In genomic region chr2:29965250-29965843, GRCm38 (mm10) we compare ENCODE assay signal across 8 mouse cellular contexts. TPM values are rescaled to one million over a fixed set of nuclear protein-coding genes. Genes with fewer than 3 reads are reported as not detected.
DNase-seq lines count a peak whose midpoint lies in the region; ATAC-seq and TF ChIP-seq lines count a peak whose summit lies in the region.

TSS of gene Sptan1 (plus strand) at chr2:29965560.

- peaks cover 7% of the 10 kb centered on the region; the same call in 1 of the 2 replicates for H3K36me3 ChIP-seq in ES-E14 (ENCODE audit: control insufficient read depth, insufficient read depth, low read length, poor library complexity, severe bottlenecking)
- 0 out of 2 replicates have a peak, but pooled peaks cover under 1% of the 10 kb centered on the region for H3K36me3 ChIP-seq in forebrain, embryonic 16.5 days (ENCODE audit: control insufficient read depth, insufficient read depth)
- peaks cover 19% of the 10 kb centered on the region for H3K36me3 ChIP-seq in lung, embryonic 14.5 days (ENCODE audit: insufficient read depth)
- no peaks in the 10 kb centered on the region for H3K36me3 ChIP-seq in thymus, adult 2 months (ENCODE audit: control insufficient read depth, insufficient read depth, low read length)

- peak within 1 kb of the TSS; percentile 95 for H3K9ac ChIP-seq in ES-E14 (ENCODE audit: insufficient read depth, low read depth, low read length, poor library complexity, severe bottlenecking)
- peak within 1 kb of the TSS; percentile 99 for H3K9ac ChIP-seq in forebrain, embryonic 16.5 days (replicated peaks; ENCODE audit: low read depth, low read length)
- peak within 1 kb of the TSS; percentile 94 for H3K9ac ChIP-seq in lung, embryonic 14.5 days

- peak within 1 kb of the TSS; percentile 75; the same call in 1 of the 2 replicates for H3K27ac ChIP-seq in ES-E14 (ENCODE audit: insufficient read depth, low read depth, low read length, poor library complexity, severe bottlenecking)
- H3K27ac ChIP-seq in forebrain, embryonic 16.5 days (ENCODE audit: low read length), result peak within 1 kb of the TSS; percentile 93
- H3K27ac ChIP-seq in layer of hippocampus, adult 2 months, result peak within 1 kb of the TSS; percentile 100
- H3K27ac ChIP-seq in lung, embryonic 14.5 days (ENCODE audit: low read depth), result peak within 1 kb of the TSS; percentile 95
- H3K27ac ChIP-seq in olfactory bulb, adult 2 months (ENCODE audit: insufficient read depth, low read depth, low read length), result peak within 1 kb of the TSS; percentile 89
- H3K27ac ChIP-seq in thymus, adult 2 months (ENCODE audit: control insufficient read depth, insufficient read depth, low read length), result 0 out of 2 replicates have a peak within 1 kb of the TSS, but pooled peaks have one; percentile 6

- peak within 1 kb of the TSS; percentile 75 for H3K4me2 ChIP-seq in forebrain, embryonic 16.5 days (ENCODE audit: low read length)
- peak within 1 kb of the TSS; percentile 66 for H3K4me2 ChIP-seq in lung, embryonic 14.5 days

- peak within 1 kb of the TSS; percentile 83 to 97 for H3K4me3 ChIP-seq in ES-E14 (ENCODE audit: insufficient read depth in 1 of 2, low read depth in 1 of 2, low read length in 2 of 2, poor library complexity in 1 of 2, severe bottlenecking in 1 of 2)
- peak within 1 kb of the TSS; percentile 62 for H3K4me3 ChIP-seq in forebrain, embryonic 16.5 days (replicated peaks; ENCODE audit: low read length)
- peak within 1 kb of the TSS; percentile 97 for H3K4me3 ChIP-seq in layer of hippocampus, adult 2 months
- peak within 1 kb of the TSS; percentile 94 for H3K4me3 ChIP-seq in lung, embryonic 14.5 days (ENCODE audit: low read depth, low read length)
- peak within 1 kb of the TSS; percentile 83 for H3K4me3 ChIP-seq in olfactory bulb, adult 2 months (ENCODE audit: insufficient read depth, low read depth, low read length)
- peak within 1 kb of the TSS; percentile 81 for H3K4me3 ChIP-seq in thymus, adult 2 months (ENCODE audit: control insufficient read depth, insufficient read depth, low read length)

- no peaks in the 10 kb centered on the region for H3K27me3 ChIP-seq in forebrain, embryonic 16.5 days (replicated peaks; ENCODE audit: control insufficient read depth, insufficient read depth, low read length)
- H3K27me3 ChIP-seq in lung, embryonic 14.5 days (ENCODE audit: insufficient read depth, low read length), result no peaks in the 10 kb centered on the region
- no peaks in the 10 kb centered on the region for H3K27me3 ChIP-seq in thymus, adult 2 months (ENCODE audit: control insufficient read depth, insufficient read depth, low read length)

- intact Hi-C loops in heart, postnatal 36 days (cut with DNase I), result loop anchor here (2.0 kb wide), 1 partner anchor 21 kb away; no protein-coding TSS in a partner anchor

- H3K9me3 ChIP-seq in ES-E14 (ENCODE audit: control insufficient read depth, insufficient read depth, low read depth, low read length), result no peaks in the 10 kb centered on the region
- no peaks in the 10 kb centered on the region for H3K9me3 ChIP-seq in forebrain, embryonic 16.5 days (ENCODE audit: control insufficient read depth, low read length)
- no peaks in the 10 kb centered on the region for H3K9me3 ChIP-seq in lung, embryonic 14.5 days (ENCODE audit: low read depth, low read length)

- peak; percentile 88 for DNase-seq in ES-E14 (ENCODE audit: low read depth, low spot score)
- DNase-seq in cerebellum, adult 11-12 months, result peak; percentile 96
- DNase-seq in heart, postnatal 36 days, result peak; percentile 96 to 98
- peak; percentile 95 to 99 for DNase-seq in layer of hippocampus, adult 2 months (ENCODE audit: low spot score in 2 of 2)
- peak; percentile 97 for DNase-seq in lung, embryonic 14.5 days
- DNase-seq in thymus, adult 2 months, result peak; percentile 98

- in situ Hi-C loops in ES-E14 (cut with MboI; ENCODE audit: low sequenced_read_pairs in 2 of 2, unreplicated experiment in 2 of 2), result no loop called here

- under 1% methylated on average over 70 of the region's 82 CpGs for WGBS in forebrain, embryonic 16.5 days
- under 1% methylated on average over 78 of the region's 82 CpGs for WGBS in lung, embryonic 14.5 days
- under 1% methylated on average over 82 of the region's 82 CpGs for WGBS in olfactory bulb, adult 2 months
- under 1% methylated on average over 82 of the region's 82 CpGs for WGBS in thymus, adult 2 months

- peak; percentile 99 for ATAC-seq in forebrain, embryonic 16.5 days
- ATAC-seq in lung, embryonic 14.5 days (ENCODE audit: insufficient read depth), result peak; percentile 99

- peak; percentile 100 for TF ChIP-seq POLR2A in olfactory bulb, adult 2 months (IDR thresholded peaks at IDR 0.05; ENCODE audit: insufficient read depth, low read depth, low read length)
- TF ChIP-seq POLR2A in thymus, adult 2 months (IDR thresholded peaks at IDR 0.05; ENCODE audit: control insufficient read depth, extremely low read depth, insufficient read depth, low read length, poor library complexity), result peak; percentile 98

- H3K4me1 ChIP-seq in ES-E14 (ENCODE audit: control insufficient read depth in 2 of 2, insufficient read depth in 2 of 2, low read length in 2 of 2, poor library complexity in 1 of 2), result peaks cover 0 to 7% of the 10 kb centered on the region in 2 experiments; a peak in 3 of 4 replicates
- H3K4me1 ChIP-seq in forebrain, embryonic 16.5 days (replicated peaks; ENCODE audit: control insufficient read depth, insufficient read depth, low read length), result peaks cover 52% of the 10 kb centered on the region
- H3K4me1 ChIP-seq in lung, embryonic 14.5 days (ENCODE audit: insufficient read depth), result peaks cover 15% of the 10 kb centered on the region
- H3K4me1 ChIP-seq in olfactory bulb, adult 2 months (ENCODE audit: control insufficient read depth, insufficient read depth, low read length), result peaks cover 10% of the 10 kb centered on the region
- H3K4me1 ChIP-seq in thymus, adult 2 months (replicated peaks; ENCODE audit: control insufficient read depth, insufficient read depth, low read length), result no peaks in the 10 kb centered on the region; the same call in 1 of the 2 replicates

- no peak for TF ChIP-seq CTCF in layer of hippocampus, adult 2 months (conservative IDR thresholded peaks at IDR 0.05)
- no peak for TF ChIP-seq CTCF in lung, embryonic 14.5 days (IDR thresholded peaks at IDR 0.05; ENCODE audit: low read depth)
- TF ChIP-seq CTCF in olfactory bulb, adult 2 months (IDR thresholded peaks at IDR 0.05; ENCODE audit: insufficient read depth, low read depth, low read length), result no peak
- no peak for TF ChIP-seq CTCF in thymus, adult 2 months (IDR thresholded peaks at IDR 0.05; ENCODE audit: borderline replicate concordance, control insufficient read depth, extremely low read depth, insufficient read depth, low read length, poor library complexity)

TF ChIP-seq in ES-E14, 5 proteins besides CTCF, POLR2A, EP300 and RAD21:
- TF ChIP-seq ZC3H11A (IDR thresholded peaks at IDR 0.05; ENCODE audit: borderline replicate concordance, low read depth, low read length) (no peak), ZNF384 (IDR thresholded peaks at IDR 0.05; ENCODE audit: low read depth, low read length) (no peak), HCFC1 (IDR thresholded peaks at IDR 0.05; ENCODE audit: borderline replicate concordance, insufficient read depth, low read length) (no peak), MAFK (IDR thresholded peaks at IDR 0.05; ENCODE audit: insufficient read depth, low read depth, low read length) (no peak), CHD2 (IDR thresholded peaks at IDR 0.05; ENCODE audit: low read depth, low read length) (no peak)
TF ChIP-seq in ES-E14: peak in this region for 0.

RNA-seq across cellular contexts. Expression of gene Sptan1, which starts in this region (rescaled TPM):
- 340 and 423 TPM in 2 replicates for total RNA-seq in ES-E14 (2012; rRNA removed)
- polyA plus RNA-seq in forebrain, embryonic 16.5 days (2015; fragmentation: Nextera tagmentation; extraction: Ambion mirVana), result 243 and 294 TPM in 2 replicates
- total RNA-seq in heart, postnatal 36 days (2021), result 100 to 1,000 TPM; 193 to 213 TPM
- 100 to 1,000 TPM; 879 to 882 TPM for total RNA-seq in layer of hippocampus, adult 2 months (2021)
- polyA plus RNA-seq in lung, embryonic 14.5 days (2014; fragmentation: Nextera tagmentation; extraction: Ambion mirVana), result 149 and 154 TPM in 2 replicates
- 496 and 868 TPM in 2 replicates for polyA plus RNA-seq in olfactory bulb, adult 2 months (2012; ENCODE audit: insufficient read depth, insufficient read length, low replicate concordance, missing spikeins)
- polyA plus RNA-seq in thymus, adult 2 months (2012; rRNA removed), result 161 and 168 TPM in 2 replicates

Comparison
In these comparisons a context has a peak if more than half of its experiments do, and no peak if none do; other contexts are left out.
1. Peak in every context shown above with its lines: DNase-seq, ATAC-seq, H3K4me3 ChIP-seq and H3K27ac ChIP-seq.
2. H3K27ac ChIP-seq: peak in every context shown above with its lines; median percentile 100 in layer of hippocampus, adult 2 months; 95 in lung, embryonic 14.5 days; 93 in forebrain, embryonic 16.5 days; 89 in olfactory bulb, adult 2 months; 75 in ES-E14; 6 in thymus, adult 2 months.